Mouse (Mus musculus): Measurements from ENCODE around the gene Cmc2. TPM values are rescaled to one million over a fixed set of nuclear protein-coding genes. Genes with fewer than 3 reads are reported as not detected.

Gene Cmc2
- total RNA-seq (2014; fragmentation: Nextera tagmentation) (45.4 and 48.0 TPM in 2 replicates), total RNA-seq (2017) (51.6 and 53.3 TPM in 2 replicates)

DNA sequence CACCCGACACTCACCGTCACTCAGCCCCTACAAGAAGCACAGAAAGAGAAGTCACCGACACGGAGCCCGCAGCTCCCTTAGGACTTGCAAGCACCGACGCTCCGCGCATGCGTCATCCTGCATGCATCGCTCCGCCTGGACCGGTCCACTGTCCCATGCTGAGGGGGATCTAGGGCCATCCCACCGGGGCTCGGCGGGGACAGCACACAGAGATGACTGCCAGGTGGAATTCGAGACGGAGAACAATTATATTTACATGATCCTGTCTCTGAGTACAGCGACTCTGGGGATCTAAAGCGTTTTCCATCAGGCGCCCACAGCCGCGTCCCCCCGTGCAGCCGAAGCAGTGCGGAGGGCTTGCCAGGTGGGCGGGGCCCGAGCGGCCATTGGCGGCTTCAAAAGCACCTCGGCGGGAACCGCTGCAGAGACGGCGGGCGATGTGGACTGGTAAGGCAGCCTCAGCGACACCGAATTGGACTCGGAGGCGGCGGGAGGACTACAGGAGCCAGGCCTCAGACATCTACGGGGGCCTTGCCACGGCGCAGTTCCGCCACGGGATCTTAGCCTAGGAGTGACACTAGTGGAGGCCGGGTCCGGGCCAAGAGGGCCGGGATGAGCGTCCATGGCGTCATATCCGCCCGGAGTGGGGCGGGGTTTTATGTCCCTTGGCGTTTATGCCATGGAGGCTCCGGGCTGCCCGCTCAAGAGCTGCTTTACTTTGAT, at the start of gene Cmc2, which contains the start of gene Cenpn:
Gene Cmc2, minus strand, starts transcription at position 119 of the 723 bp plus-strand sequence.
Gene Cenpn, plus strand, starts transcription at position 394 of the 723 bp plus-strand sequence.
- ATAC-seq (replicated peaks; ENCODE audit: low FRiP score, low TSS enrichment, poor library complexity, severe bottlenecking) = peak; percentile 91

DNA sequence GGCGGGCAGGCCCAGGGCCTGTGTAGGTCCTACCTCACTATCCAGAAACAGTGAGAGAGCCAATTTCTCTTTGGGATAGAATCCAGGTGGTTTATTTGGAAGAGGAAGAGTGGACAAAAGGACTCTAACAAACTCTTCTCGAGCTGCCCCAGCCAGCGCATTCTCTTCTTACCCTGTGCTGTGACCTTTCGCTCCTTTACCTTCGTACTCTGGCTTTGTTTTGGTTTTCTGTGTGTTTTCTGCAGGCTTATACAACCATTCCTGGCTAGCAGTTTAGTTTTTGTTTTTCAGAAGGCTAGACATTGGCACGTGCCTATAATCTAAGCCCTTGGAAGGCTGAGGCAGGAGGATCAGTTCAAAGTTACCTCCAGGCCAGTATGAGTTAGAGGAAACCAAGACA, 48.3 kb upstream of the Cmc2 start:
- ATAC-seq (replicated peaks; ENCODE audit: low FRiP score, low TSS enrichment, poor library complexity, severe bottlenecking) = no peak

DNA sequence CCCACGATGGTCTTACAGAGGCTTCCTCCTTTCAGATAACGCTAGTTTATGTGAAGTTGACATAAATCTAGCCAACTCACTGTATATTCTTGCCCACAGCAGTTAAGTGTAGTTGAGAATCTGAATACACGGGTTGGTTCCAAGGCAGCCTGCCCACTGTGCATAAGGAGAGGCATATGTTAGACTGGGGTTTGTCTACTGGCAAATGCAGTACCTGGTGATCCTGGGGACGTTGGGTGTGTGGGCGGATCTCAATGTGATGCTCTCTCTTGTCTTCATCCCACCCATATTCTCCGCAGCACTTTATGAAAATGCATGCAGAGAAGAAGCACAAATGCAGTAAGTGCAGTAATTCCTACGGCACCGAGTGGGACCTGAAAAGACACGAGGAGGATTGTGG, 33.2 kb upstream of the Cmc2 start:
- no peak for ATAC-seq (replicated peaks; ENCODE audit: low FRiP score, low TSS enrichment, poor library complexity, severe bottlenecking)

DNA sequence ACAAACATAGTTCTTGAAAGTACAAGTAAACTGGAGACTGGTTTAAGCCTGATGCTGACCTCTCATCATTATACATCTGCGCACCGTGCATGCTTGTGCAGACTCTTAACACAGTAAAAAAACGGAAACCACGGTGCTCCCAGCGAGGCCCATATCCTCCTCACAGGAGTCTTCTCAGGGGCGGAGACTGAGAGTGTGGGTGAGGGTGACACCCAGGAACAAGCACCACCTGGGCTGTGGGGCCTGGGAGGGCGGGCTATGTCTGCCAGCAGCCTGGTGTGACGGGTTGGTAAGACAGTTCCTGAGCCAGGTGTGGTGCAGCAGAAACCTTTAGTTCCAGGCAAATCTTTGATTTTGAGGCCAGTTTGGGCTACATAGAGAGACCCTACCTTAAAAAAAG, 31.2 kb upstream of the Cmc2 start:
- ATAC-seq (replicated peaks; ENCODE audit: low FRiP score, low TSS enrichment, poor library complexity, severe bottlenecking) = no peak

DNA sequence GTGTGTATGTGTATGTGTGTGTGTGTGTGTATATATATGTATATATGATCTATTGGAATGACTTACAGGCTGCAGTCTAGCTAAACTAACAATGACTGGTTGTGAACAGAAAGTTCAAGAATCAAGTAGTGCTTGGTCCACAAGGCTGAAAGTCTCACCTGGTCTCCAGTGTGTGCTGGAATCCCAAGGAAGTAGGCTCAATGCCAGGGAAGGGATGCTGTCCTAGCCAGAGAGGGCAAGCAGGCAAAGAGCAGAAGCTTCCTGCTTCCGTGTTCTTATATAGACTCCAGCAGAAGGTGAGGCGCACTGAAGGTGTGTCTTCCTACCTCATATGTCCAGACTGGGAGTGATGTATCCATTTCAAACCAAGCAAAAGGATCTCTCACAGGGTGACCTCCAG, 30.5 kb upstream of the Cmc2 start:
- ATAC-seq (replicated peaks; ENCODE audit: low FRiP score, low TSS enrichment, poor library complexity, severe bottlenecking) = no peak

DNA sequence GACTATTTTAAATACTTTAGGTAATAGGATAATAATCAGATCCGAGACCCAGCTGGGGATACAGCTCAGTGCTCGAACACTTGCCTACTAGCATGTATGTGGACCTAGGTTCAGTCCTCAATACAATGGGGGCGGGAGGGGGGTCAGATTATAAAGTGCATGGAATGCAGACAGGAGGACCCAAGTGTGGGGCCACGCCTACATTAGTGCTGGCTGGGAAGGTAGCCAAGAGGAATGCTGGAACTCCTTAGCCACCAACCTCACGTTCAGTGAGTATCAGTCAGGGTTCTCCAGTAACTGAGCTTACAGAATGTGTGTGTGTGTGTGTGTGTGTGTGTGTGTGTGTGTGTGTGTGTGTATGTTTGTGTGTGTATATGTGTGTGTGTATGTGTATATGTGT, 30.1 kb upstream of the Cmc2 start:
- peak; percentile 42; the same call in 1 of the 2 replicates for ATAC-seq (replicated peaks; ENCODE audit: low FRiP score, low TSS enrichment, poor library complexity, severe bottlenecking)

DNA sequence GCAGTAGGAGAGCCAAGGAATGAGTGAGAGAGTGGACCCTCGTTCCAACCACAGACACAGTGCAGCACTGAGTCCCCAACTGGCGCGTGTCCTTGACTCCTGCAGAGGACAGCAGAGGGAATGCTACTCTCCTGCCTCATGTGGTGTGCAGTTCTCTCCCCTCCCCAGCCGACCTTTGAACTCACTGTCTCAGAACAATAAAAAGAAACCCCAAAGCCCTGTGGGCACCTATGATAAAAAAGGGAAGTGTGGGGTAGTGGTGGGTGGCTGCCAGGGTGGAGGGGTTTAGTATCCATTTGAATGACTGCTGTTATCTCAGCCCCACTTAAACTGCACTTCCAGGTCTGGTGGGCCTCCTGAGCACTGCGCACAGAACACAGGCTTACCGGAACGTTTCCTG, 26.3 kb upstream of the Cmc2 start:
- no peak for ATAC-seq (replicated peaks; ENCODE audit: low FRiP score, low TSS enrichment, poor library complexity, severe bottlenecking)

DNA sequence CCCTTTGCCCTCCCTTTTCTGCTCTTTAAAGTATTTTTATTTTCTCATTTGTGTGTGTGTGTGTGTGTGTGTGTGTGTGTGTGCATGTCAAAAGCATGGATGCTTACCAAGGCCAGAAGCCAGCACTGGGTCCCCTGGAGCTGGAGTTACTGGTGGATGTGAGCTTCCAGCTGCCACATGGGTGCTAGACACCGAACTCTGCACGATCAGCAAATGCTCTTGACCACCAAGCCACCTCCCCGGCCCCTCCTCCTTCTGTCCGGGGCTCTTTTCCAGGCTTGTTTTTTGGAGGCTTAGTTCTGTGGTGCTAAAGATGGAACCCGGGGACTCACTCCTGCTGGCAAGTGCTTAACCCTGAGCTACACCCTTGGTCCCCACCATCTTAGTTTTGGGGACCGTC, 25.6 kb upstream of the Cmc2 start:
- no peak for ATAC-seq (replicated peaks; ENCODE audit: low FRiP score, low TSS enrichment, poor library complexity, severe bottlenecking)

DNA sequence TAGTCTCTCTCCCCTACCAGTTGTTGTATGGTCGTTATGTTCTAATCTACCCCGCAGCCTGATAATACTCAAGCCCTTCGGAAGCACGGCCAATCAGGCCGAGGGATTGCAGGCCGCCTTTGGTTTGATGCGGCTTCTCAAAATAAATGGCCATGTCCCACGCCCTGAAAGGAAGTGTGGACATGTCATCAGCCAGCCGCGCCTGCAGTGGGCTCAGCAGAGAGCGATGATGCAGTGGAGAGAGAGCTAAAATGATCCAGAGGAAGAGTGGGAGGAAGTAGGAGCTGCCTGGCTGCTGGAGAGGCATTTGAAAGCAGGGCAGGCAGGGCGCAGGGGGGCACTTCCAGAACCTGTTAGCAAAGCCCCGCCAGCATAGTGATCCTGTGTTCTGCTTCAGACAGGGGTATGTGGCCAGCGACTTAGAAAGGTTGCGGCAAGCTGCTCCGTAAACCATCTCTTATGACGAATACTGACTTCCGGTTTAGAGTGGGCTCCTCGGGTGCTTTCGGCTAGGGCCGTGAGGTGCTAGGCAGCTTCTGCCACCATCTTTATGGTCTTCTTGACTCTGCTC, 25.1 kb upstream of the Cmc2 start:
- ATAC-seq (replicated peaks; ENCODE audit: low FRiP score, low TSS enrichment, poor library complexity, severe bottlenecking) = no peak

DNA sequence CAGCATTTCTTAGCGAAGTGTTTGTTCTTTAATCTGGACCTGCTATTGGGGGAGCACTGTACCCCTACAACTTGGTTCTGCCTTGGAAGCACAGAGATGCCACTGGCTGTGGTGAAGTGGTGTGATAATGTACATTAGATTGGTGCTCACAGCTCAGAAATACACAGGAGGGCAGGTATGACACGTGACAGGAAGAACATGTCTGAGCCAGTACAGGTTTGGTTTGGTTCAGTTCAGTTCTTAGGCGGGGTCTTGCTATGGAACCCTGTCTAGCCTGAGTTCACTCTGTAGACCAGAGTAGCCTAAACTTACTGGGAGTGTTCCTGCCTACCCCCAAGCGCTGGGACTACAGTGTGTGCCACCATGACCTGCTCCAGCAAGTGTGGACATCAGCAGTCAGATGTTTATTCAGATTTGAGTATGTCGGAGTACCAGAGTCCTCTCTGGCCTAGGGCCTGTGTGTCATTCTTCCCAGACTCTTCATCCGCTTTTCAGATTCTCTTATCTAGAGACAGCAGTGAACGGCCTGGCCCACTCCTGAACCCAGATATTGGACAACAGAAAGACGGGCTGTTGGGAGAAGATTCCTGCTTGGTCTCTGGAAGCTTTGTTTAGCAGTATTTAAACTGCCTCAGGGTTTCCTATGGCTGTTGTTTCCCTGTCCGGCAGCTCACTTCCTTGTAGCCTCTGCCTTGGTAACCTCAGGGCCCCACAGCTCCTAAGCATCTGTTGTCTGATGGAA, 24.1 kb upstream of the Cmc2 start:
- ATAC-seq (replicated peaks; ENCODE audit: low FRiP score, low TSS enrichment, poor library complexity, severe bottlenecking) = peak; percentile 64

DNA sequence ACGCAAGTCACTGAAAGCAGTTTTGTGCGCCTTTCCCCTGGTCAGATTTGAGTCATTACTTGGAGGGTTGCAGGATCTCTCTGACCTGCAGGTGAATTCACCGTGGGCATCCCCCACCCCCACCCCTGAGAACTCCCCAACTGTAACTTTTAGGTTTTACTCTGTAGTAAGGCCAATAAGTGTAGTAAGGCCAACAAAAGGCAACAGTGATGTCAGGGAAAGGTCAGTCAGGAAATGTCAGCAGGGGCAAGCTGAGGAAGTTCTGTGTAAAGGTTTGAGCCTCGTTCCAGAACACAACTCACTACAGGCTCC, 23.1 kb upstream of the Cmc2 start:
- ATAC-seq (replicated peaks; ENCODE audit: low FRiP score, low TSS enrichment, poor library complexity, severe bottlenecking) = no peak

DNA sequence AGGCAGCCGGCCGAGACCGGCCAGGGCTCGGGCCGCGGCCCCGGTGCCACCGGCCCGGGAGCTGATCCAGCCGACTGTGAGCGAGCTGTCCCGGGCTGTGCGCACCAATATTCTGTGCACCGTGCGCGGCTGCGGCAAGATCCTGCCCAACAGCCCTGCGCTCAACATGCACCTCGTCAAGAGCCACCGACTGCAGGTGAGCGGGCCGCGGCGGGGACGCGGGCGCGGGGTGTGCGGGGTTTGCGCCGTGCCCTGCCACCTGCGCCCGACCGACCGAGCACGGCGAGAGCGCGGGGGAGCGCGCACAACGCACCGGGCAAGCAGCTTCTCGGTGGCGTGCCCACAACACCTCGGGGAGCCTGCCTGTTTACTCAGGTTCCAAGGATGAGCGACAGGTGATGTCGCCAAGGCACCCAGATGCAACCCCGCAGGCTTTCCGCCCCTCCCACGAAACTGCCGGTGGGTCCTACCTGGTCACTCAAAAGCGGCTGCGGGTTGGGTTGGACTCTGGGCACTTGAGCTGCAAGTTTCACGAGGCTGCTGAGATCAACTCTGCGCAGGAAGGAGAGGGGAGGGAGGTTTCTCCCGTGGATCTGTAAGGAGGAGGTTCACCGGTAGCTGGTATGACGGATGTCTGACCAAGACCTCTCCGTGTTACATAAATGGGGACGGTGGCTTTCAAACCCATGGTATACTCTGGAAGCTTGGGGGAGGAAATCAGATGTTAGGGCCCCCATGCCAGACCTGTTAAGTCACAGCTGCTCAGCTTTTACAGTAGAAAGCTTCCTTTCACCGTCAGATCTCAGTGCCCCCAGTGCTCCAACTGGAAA, 22.5 kb upstream of the Cmc2 start:
- ATAC-seq (replicated peaks; ENCODE audit: low FRiP score, low TSS enrichment, poor library complexity, severe bottlenecking) = 0 out of 2 replicates have a peak, but pooled peaks have one; percentile 8

DNA sequence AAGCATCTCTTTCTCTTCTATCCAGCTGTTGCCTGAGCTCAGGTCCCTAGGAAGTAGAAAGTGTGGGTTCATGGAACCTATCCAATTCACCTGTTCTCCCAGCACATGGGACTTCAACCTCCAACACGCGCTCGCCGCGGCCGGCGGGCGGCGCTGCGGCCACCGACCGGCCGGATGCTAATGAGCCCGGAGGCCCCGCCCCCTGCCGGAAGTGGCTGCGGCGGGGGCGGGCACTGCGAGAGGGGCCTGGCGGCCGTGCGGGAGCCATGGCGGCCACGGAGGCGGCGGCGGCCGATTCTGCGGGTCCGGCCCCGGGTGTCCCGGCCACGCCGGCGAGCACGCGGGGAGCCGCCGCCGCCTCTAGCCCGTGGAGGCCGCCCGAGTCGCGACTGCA, 21.9 kb upstream of the Cmc2 start, which contains the start of gene Atmin:
Gene Atmin, plus strand, starts transcription at position 233 of the 394 bp plus-strand sequence.
- ATAC-seq (replicated peaks; ENCODE audit: low FRiP score, low TSS enrichment, poor library complexity, severe bottlenecking) = peak; percentile 39

DNA sequence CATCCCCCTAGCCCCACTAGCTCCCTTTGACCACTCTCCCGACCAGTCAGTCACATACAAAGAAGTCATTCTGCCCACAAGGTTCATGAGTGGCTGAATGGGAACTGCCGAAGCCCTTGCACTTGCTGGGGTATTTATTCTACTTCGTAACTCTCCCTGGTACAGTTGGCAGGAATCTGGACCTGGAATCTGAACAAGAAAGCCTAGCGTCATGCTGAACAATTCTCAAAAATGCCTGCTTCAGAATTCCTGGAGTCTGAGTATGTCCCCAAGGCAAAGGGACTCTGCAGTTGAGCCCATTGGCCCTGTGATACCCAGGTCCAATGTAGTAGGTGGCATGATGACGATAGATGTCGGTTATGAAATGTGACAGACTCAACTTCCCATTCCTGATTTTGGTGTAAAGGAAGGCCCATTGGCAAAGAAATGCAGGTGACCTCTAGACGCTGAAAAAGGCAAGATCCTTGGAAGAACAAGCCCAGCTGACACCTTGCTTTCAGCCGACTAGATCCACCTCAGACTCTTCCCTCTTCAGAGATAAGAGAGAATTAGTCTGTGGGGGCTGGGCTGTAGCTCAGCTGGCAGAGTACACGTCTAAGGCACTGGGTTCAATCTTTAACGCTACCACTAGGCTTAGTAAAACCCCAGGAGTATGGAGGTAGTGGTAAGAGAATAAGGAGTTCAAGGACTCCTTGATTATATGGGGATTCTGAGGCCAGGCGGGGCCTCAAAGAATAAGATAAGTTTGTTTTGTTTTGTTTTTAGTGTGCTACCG, 21.2 kb upstream of the Cmc2 start:
- peak; percentile 51 for ATAC-seq (replicated peaks; ENCODE audit: low FRiP score, low TSS enrichment, poor library complexity, severe bottlenecking)

DNA sequence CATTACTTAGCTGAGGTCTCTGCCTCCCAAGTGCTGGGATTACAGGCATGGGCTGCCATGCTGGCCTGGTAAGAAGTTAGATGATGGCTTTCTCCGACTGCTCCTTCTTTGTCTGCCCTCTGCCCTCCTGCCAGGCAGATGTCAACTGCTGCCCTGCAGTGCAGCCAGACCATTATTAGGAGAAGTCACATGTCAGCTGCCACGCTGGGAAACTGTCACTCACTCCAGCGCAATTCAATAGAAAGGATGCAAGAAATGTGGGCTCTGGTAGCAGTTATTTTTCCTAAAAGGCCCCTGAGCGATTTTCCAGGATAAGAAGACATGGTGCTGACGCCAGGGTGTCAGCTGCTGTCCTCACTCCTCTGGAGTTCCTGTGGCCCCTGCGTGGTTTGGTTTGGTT, 14.3 kb upstream of the Cmc2 start:
- no peak for ATAC-seq (replicated peaks; ENCODE audit: low FRiP score, low TSS enrichment, poor library complexity, severe bottlenecking)

DNA sequence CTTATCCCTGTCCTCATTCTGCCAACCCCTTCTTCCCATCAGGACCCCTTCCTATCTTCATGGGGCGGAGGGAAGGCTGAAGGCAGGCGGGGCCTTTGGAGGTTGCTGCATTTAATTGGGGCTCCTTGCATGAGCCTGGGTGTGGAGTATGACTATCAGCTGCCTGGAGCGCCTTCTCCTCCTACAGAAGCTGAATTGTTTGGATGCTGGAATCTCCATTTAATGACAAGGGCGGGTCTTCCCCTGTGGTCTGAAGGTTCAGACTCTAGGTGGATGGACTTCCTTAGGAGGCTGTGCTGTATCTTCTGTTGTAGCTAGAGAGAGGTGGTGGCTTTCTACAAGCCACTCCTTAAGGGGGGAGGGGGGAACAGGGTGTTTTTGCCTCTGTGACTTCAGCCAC, 13.7 kb upstream of the Cmc2 start:
- no peak for ATAC-seq (replicated peaks; ENCODE audit: low FRiP score, low TSS enrichment, poor library complexity, severe bottlenecking)

DNA sequence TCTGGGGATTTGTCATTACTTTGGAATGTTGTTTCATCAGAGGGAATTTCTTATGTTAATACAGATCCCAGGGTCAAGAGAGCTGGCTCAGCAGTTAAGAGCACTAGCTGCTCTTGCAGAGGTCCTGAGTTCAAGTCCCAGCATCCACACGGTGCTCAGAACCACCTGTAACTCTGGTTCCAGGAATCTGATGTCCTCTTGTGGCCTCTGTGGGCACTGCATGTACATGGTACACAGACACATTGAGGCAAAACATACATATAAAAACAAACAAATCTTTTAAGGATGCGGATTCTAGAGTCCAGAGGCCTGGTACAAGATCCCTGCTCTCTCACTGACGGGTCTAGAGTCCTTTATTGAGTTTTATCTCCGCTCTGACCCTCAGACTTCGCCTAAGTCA, 7.3 kb upstream of the Cmc2 start:
- ATAC-seq (replicated peaks; ENCODE audit: low FRiP score, low TSS enrichment, poor library complexity, severe bottlenecking) = no peak; the same call in 1 of the 2 replicates

DNA sequence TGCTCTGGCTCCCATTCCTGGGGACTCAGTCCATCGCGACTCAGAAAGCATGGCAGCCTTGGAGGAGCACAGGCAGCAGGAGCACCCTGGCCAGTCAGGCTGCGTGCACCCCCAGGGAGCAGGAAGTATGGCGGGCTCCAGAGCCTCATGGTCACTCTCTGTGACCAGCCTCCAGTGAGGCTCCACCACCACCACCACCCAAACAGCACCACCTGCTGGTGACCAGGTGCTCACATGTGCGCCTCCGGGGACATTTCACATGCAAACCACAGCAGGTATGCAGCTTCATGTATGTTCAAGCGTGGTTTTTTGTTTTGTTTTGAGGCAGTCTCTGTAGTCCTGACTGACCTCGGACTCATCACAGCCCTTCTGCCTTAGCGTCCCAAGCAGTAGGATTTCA, 6.6 kb upstream of the Cmc2 start:
- peak; percentile 74 for ATAC-seq (replicated peaks; ENCODE audit: low FRiP score, low TSS enrichment, poor library complexity, severe bottlenecking)

DNA sequence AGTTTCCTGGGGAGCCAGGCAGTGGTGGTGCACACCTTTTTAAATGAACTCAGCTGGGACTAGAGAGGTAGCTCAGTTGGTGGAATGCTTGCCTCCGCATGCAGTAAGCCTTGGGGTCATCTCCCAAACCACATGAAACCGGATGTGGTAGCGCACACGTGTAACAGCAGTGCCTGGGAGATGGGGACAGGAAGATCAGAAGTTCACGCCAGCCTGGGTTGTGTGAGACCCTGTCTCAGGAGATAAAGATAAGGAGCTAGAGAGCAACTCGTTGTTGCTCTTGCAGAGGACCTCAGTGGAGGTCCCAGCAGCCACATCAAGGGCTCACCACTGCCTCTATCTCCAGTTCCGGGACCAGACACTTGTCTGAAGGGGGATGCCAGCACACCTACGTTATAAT, 2.3 kb upstream of the Cmc2 start:
- ATAC-seq (replicated peaks; ENCODE audit: low FRiP score, low TSS enrichment, poor library complexity, severe bottlenecking) = no peak

Data from megakaryocyte-erythroid progenitor cell, adult 5-6 weeks (primary cell).